Mouse (Mus musculus) olfactory bulb, adult 2 months (tissue): ENCODE measurements at regions not wholly inside any gene's neighbourhood (a gene's known extent, or its start where the extent isn't known, plus 50 kb on each side); places are given as distances from the start of the nearest gene placed in this dataset.

ENCODE experiments used
- H3K27ac ChIP-seq: fragments of 200-500 bp; 2 replicates; pipeline ENCODE4 v1.5.1; 2012; ENCODE audit warnings: low read depth, low read length; ENCODE audit not compliant: insufficient read depth
- H3K4me1 ChIP-seq: fragments of 200-500 bp; 2 replicates; pipeline ENCODE4 v1.6.1; 2012; ENCODE audit warnings: low read length; ENCODE audit not compliant: control insufficient read depth, insufficient read depth
- H3K4me3 ChIP-seq: fragments of 200-500 bp; 2 replicates; pipeline ENCODE4 v1.5.1; 2012; ENCODE audit warnings: mild to moderate bottlenecking, low read depth, low read length, moderate library complexity; ENCODE audit not compliant: insufficient read depth
- CTCF ChIP-seq: fragments of 200-500 bp; IDR thresholded peaks from 2 replicates; pipeline ENCODE4 v1.5.1; 2012; ENCODE audit warnings: low read depth, mild to moderate bottlenecking, low read length, moderate library complexity; ENCODE audit not compliant: insufficient read depth
- POLR2A ChIP-seq: fragments of 200-500 bp; IDR thresholded peaks from 2 replicates; pipeline ENCODE4 v1.6.1; 2012; ENCODE audit warnings: mild to moderate bottlenecking, low read depth, low read length, moderate library complexity; ENCODE audit not compliant: insufficient read depth
- WGBS: fragments of 180-500 bp; shearing (Covaris S2); methylation state at CpG from one replicate; pipeline ENCODE4 v1.1.7; 2018; 5-methylcytosine and 5-hydroxymethylcytosine counted together

- no peak overlapping the region for H3K4me3 ChIP-seq
- no peak overlapping the region for H3K27ac ChIP-seq
- TF ChIP-seq CTCF (no peak), POLR2A (no peak)
- 95% methylated on average over 14 of the region's 14 CpGs for WGBS
- H3K4me1 ChIP-seq, result peaks cover 8% of the 10 kb centered on the region
Measured at GRCm38 (mm10) chr12:106158620-106159019, 148.6 kb downstream of the Vrk1 start.

- H3K4me1 ChIP-seq, result peaks cover 15% of the 10 kb centered on the region
- no peak overlapping the region for H3K4me3 ChIP-seq
- H3K27ac ChIP-seq, result no peak overlapping the region
- WGBS, result 69% methylated on average over 5 of the region's 5 CpGs
- TF ChIP-seq CTCF, result no peak
- TF ChIP-seq POLR2A, result no peak
Measured at GRCm38 (mm10) chr12:106171301-106171700, 161.3 kb downstream of the Vrk1 start.

- WGBS, result 58% methylated on average over 8 of the region's 8 CpGs
- no peak for TF ChIP-seq CTCF
- no peak for TF ChIP-seq POLR2A
- Histone ChIP-seq H3K27ac (no peak overlapping the region), H3K4me1 (peaks cover 15% of the 10 kb centered on the region), H3K4me3 (no peak overlapping the region)
Measured at GRCm38 (mm10) chr12:106173211-106173610, 163.2 kb downstream of the Vrk1 start.

DNA sequence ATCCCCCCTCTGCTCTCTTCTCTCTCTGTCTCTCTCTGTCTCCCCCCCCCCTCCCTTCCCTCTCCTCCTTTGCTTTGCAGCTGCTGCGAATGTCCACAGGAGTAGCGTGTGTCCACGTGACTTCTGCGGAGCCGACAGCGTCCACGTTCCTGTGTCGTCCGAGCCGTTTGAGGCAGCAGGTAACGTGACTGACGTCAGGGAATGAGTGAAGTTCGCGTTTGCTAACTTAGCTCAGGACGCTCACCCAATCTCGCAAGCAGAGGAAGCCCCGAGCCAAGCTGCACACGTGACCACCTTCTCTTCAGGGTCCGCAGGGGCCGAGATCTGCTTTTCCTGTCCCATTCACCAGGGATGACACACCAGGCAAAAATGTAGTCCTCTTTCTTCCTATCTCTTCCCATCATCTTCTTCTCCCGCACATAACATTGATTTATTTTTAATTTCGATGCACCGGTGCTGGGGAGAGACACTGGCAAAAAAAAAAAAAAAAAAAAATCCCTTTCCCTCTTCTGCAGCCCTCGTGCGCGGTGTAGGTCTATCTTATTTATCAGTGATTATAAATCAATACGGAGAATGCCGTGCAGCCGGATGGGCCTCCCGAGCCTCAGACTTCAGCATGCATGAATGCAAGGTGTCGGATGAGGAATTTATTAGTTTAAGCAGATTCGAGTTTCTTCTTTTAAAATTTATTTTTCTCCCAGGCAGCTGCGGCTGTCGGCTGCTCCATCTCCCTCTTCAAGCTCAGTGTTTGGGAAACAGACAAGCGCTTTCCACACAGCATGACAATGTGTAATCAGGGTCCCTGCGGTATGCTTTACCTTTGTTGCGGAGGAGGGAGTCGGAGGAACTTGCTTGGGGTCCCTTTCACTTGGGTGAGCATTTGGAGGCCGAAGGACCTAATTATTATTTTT is 164.3 kb downstream of the Vrk1 start:
- H3K27ac ChIP-seq, result no peak overlapping the region
- peak overlapping the region; percentile 58 for H3K4me3 ChIP-seq
- TF ChIP-seq CTCF, result no peak
- no peak for TF ChIP-seq POLR2A
- WGBS, result 4% methylated on average over 39 of the region's 39 CpGs
- H3K4me1 ChIP-seq, result peaks cover 15% of the 10 kb centered on the region

- WGBS, result 29% methylated on average over 27 of the region's 27 CpGs
- peak overlapping the region; percentile 58; the same call in 1 of the 2 replicates for H3K4me3 ChIP-seq
- peaks cover 15% of the 10 kb centered on the region for H3K4me1 ChIP-seq
- H3K27ac ChIP-seq, result no peak overlapping the region
- TF ChIP-seq POLR2A (no peak), CTCF (no peak)
Measured at GRCm38 (mm10) chr12:106174981-106175700, 165.1 kb downstream of the Vrk1 start.

DNA sequence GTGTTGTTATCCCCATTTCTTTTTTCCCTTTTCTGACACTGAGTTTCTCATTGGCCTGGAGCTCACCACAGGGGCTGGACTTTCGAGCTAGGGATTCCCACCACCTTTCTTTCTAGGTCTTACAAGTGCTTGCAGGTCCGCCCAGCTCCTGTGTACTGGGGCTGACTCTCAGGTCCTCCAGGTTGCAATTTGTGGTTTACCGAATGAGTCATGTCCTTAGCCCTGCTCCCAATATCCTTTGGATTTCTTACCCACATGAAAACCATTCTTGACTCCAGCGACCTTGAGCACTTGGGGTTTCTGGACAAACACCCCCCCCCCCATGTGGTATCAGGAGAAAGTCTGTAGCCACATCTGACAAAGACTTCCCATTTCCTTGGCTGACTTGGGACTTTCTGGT is 167.3 kb downstream of the Vrk1 start:
- Histone ChIP-seq H3K4me3 (no peak overlapping the region), H3K27ac (no peak overlapping the region), H3K4me1 (peaks cover 15% of the 10 kb centered on the region)
- 87% methylated on average over 4 of the region's 4 CpGs for WGBS
- TF ChIP-seq POLR2A (no peak), CTCF (no peak)

DNA sequence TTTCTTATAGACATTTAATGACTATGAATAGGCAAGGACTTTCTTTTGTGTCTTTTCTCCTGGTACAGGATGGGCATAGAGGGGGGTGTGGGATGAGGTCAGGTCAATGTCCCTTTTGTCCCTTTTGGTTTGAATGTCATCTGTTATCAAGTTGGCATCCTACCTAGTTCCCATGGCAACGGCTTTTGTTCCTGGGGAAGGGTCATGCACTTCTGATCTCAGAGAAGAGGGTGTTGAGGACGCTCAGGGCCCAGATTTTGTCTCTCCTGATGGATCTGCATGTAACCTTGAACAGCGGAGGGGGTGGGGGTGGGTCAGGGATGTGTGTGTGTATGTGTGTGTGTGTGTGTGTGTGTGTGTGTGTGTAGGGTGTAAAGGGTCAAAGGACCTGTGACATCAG is 167.8 kb downstream of the Vrk1 start:
- WGBS, result 87% methylated on average over 3 of the region's 3 CpGs
- Histone ChIP-seq H3K4me1 (peaks cover 17% of the 10 kb centered on the region), H3K27ac (no peak overlapping the region), H3K4me3 (no peak overlapping the region)
- TF ChIP-seq POLR2A, result no peak
- TF ChIP-seq CTCF, result no peak

GRCm38 (mm10) chr12:106178688-106179205 is 168.7 kb downstream of the Vrk1 start:
- WGBS, result 74% methylated on average over 11 of the region's 11 CpGs
- peaks cover 15% of the 10 kb centered on the region for H3K4me1 ChIP-seq
- no peak overlapping the region for H3K27ac ChIP-seq
- H3K4me3 ChIP-seq, result no peak overlapping the region
- TF ChIP-seq CTCF, result no peak

GRCm38 (mm10) chr12:106182923-106183322 is 172.9 kb downstream of the Vrk1 start:
- TF ChIP-seq POLR2A (no peak), CTCF (no peak)
- H3K4me3 ChIP-seq, result no peak overlapping the region
- H3K4me1 ChIP-seq, result peaks cover 3% of the 10 kb centered on the region; the same call in 1 of the 2 replicates
- no peak overlapping the region for H3K27ac ChIP-seq
- whole genome bisulfite sequencing, result 48% methylated on average over 7 of the region's 7 CpGs
